Mouse (Mus musculus): ENCODE measurements around the gene Gan. TPM values are rescaled to one million over a fixed set of nuclear protein-coding genes. Genes with fewer than 3 reads are reported as not detected.

Gan gene
- total and polyA plus RNA-seq, 3 experiments, result 5.6 to 8.7 TPM; not detected in 1

DNA sequence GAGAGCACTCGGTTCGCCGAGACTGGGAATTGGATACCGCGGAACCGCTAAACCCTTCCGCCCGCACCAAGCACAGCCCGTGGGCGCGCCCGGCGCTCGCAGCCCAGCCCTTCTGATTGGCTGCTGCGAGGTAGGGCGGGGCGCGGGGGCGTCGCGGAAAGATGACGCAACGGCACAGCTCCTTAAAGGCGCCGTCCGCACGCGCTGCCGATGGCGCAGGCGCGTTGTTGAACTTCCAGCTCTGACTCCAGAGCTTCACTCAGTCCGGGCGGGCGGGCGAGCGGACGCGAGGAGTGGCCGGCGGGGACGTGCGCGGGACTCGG is 205 bp upstream of the Gan start (continued):
- TF ChIP-seq TAL1 (IDR thresholded peaks at IDR 0.05; ENCODE audit: low read length) (no peak), CHD1 (IDR thresholded peaks at IDR 0.05; ENCODE audit: low read depth, low read length) (no peak), ZMIZ1 (IDR thresholded peaks at IDR 0.05; ENCODE audit: low read depth, low read length) (peak; percentile 78), HCFC1 (IDR thresholded peaks at IDR 0.05; ENCODE audit: low read depth, low read length) (peak; percentile 92), ZKSCAN1 (IDR thresholded peaks at IDR 0.05; ENCODE audit: low read depth, low read length) (no peak), RCOR1 (IDR thresholded peaks at IDR 0.05; ENCODE audit: low read depth, low read length) (no peak), MYB (IDR thresholded peaks at IDR 0.05; ENCODE audit: low read depth, low read length) (no peak), CTCF (IDR thresholded peaks at IDR 0.05 in 2 of 3, conservative IDR thresholded peaks at IDR 0.05 in 1 of 3; ENCODE audit: control insufficient read depth in 1 of 3, insufficient read depth in 1 of 3, low read depth in 2 of 3, low read length in 3 of 3, poor library complexity in 1 of 3, severe bottlenecking in 1 of 3) (no peak), MAX (IDR thresholded peaks at IDR 0.05; ENCODE audit: low read length) (peak; percentile 84), POLR2A (IDR thresholded peaks at IDR 0.05; ENCODE audit: control insufficient read depth in 1 of 2, insufficient read depth in 1 of 2, low read depth in 1 of 2, low read length in 2 of 2, poor library complexity in 1 of 2) (peak; percentile 62 to 90; a peak in 3 of 4 replicates), POLR2AphosphoS2 (IDR thresholded peaks at IDR 0.05; ENCODE audit: low read length) (peak; percentile 74; the same call in 1 of the 2 replicates), EP300 (IDR thresholded peaks at IDR 0.05; ENCODE audit: low read depth in 1 of 2, low read length in 2 of 2) (no peak), GATA1 (IDR thresholded peaks at IDR 0.05; ENCODE audit: low read depth, low read length) (no peak), SMC3 (IDR thresholded peaks at IDR 0.05; ENCODE audit: low read depth, low read length) (no peak), ZNF384 (IDR thresholded peaks at IDR 0.05; ENCODE audit: low read depth, low read length) (no peak)

DNA sequence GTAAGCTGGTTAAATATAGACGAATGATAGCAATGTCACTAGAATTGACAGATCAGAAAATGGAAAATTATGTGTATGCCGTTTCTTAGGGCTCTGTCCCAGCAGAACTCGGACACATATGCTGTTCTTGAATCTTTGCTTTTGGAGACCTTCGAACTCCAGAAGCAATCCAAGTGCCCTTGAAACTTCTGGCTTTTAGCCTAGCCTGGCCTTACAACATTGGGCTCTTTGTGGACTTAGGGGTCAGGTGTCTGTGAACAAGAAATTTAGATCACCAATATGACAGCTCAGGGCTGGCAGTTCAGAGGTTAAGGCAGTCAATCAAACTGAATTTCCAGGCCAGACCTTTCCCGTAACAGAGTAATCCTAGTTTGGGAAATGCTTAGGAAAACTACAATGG is 1.1 kb downstream of the Gan start:
- TF ChIP-seq ZNF384 (IDR thresholded peaks at IDR 0.05; ENCODE audit: low read depth, low read length) (no peak), MAZ (IDR thresholded peaks at IDR 0.05; ENCODE audit: low read depth, low read length) (no peak)
- peaks cover 0 to 14% of the 10 kb centered on the region in 2 experiments; a peak in 3 of 4 replicates for H3K36me3 ChIP-seq (ENCODE audit: control insufficient read depth in 1 of 2, insufficient read depth in 2 of 2, low read length in 2 of 2)
- H3K27ac ChIP-seq (ENCODE audit: control insufficient read depth, low read depth, low read length), result no peak overlapping the region
- H3K4me1 ChIP-seq (ENCODE audit: control insufficient read depth in 1 of 2, insufficient read depth in 2 of 2, low read length in 2 of 2), result peaks cover 8 to 12% of the 10 kb centered on the region in 2 experiments
- DNase-seq (ENCODE audit: low read depth, low spot score), result no peak
- no peaks in the 10 kb centered on the region for H3K9me3 ChIP-seq (replicated peaks; ENCODE audit: insufficient read depth, low read length)
- H3K27me3 ChIP-seq (ENCODE audit: control insufficient read depth in 1 of 2, insufficient read depth in 2 of 2, low read length in 2 of 2), result no peaks in the 10 kb centered on the region
- H3K4me3 ChIP-seq (ENCODE audit: control insufficient read depth in 1 of 2, insufficient read depth in 1 of 2, low read depth in 2 of 2, low read length in 2 of 2), result peak overlapping the region; percentile 71 to 98
- peaks cover 42% of the 10 kb centered on the region for H3K79me2 ChIP-seq (ENCODE audit: control insufficient read depth, insufficient read depth, low read length, poor library complexity)
- peak overlapping the region; percentile 90 for H3K9ac ChIP-seq (ENCODE audit: control insufficient read depth, low read depth, low read length, poor library complexity, severe bottlenecking)

DNA sequence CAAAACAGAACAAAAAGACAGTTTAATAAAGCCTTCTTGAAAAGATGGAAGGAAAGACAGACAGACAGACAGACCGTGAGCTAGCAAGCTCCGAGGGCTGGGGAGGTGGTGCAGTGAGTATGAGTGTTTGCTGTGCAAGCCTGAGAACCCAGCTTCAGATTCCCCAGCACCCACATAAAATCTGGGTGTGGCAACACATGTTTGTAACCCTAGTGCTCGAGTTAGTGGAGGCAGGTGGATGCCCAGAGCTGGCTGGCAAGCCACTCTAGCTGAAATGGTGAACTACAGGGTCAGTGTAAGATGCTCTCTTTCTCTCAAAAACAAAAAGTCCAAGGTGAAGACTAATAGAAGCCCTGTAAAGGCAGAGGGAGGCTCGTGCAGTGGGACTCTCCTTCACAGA is 7.0 kb downstream of the Gan start:
- DNase-seq (ENCODE audit: low read depth, low spot score), result no peak
- TF ChIP-seq TAL1 (IDR thresholded peaks at IDR 0.05; ENCODE audit: low read length), result no peak
- no peak for TF ChIP-seq MAZ (IDR thresholded peaks at IDR 0.05; ENCODE audit: low read depth, low read length)
- TF ChIP-seq JUND (IDR thresholded peaks at IDR 0.05; ENCODE audit: low read depth, low read length), result no peak
- no peak for TF ChIP-seq MAFK (IDR thresholded peaks at IDR 0.05; ENCODE audit: borderline replicate concordance, low read depth, low read length)
- TF ChIP-seq TCF12 (IDR thresholded peaks at IDR 0.05; ENCODE audit: low read depth, low read length), result no peak
- Histone ChIP-seq H3K9ac (ENCODE audit: control insufficient read depth, low read depth, low read length, poor library complexity, severe bottlenecking) (no peak overlapping the region), H3K4me3 (ENCODE audit: control insufficient read depth in 1 of 2, insufficient read depth in 1 of 2, low read depth in 2 of 2, low read length in 2 of 2) (no peak overlapping the region), H3K36me3 (ENCODE audit: control insufficient read depth in 1 of 2, insufficient read depth in 2 of 2, low read length in 2 of 2) (peaks cover 0 to 2% of the 10 kb centered on the region in 2 experiments; a peak in 3 of 4 replicates), H3K79me2 (ENCODE audit: control insufficient read depth, insufficient read depth, low read length, poor library complexity) (peaks cover 15% of the 10 kb centered on the region), H3K4me1 (ENCODE audit: control insufficient read depth in 1 of 2, insufficient read depth in 2 of 2, low read length in 2 of 2) (no peaks in the 10 kb centered on the region), H3K27me3 (ENCODE audit: control insufficient read depth in 1 of 2, insufficient read depth in 2 of 2, low read length in 2 of 2) (no peaks in the 10 kb centered on the region), H3K9me3 (replicated peaks; ENCODE audit: insufficient read depth, low read length) (no peaks in the 10 kb centered on the region), H3K27ac (ENCODE audit: control insufficient read depth, low read depth, low read length) (no peak overlapping the region)

Data from MEL (cell line).